Mouse (Mus musculus) kidney, embryonic 16.5 days (tissue): ENCODE data around the gene Pnpla2. TPM values are rescaled to one million over a fixed set of nuclear protein-coding genes. Genes with fewer than 3 reads are reported as not detected.

Experiments used
- ATAC-seq: fragments of 200-750 bp; cut with Nextera tagmentation; 2 replicates; pipeline ENCODE4 v1.8.0; 2017; ENCODE audit warnings: moderate TSS enrichment; ENCODE audit not compliant: low FRiP score, low TSS enrichment
- H3K27ac ChIP-seq: fragments of 300-500 bp; sonication (generic); 2 replicates; pipeline ENCODE4 v1.5.1; 2014; ENCODE audit warnings: low read length
- H3K27me3 ChIP-seq: fragments of 300-500 bp; sonication (generic); 2 replicates; pipeline ENCODE4 v1.6.1; 2014; ENCODE audit warnings: low read length, control low read depth, mixed read lengths; ENCODE audit not compliant: insufficient read depth
- H3K36me3 ChIP-seq: fragments of 300-500 bp; sonication (generic); 2 replicates; pipeline ENCODE4 v1.6.1; 2014; ENCODE audit warnings: low read length, control low read depth, mixed read lengths; ENCODE audit not compliant: insufficient read depth
- H3K4me1 ChIP-seq: fragments of 300-500 bp; sonication (generic); 2 replicates; pipeline ENCODE4 v1.6.1; 2014; ENCODE audit warnings: low read length, control low read depth, mixed read lengths; ENCODE audit not compliant: insufficient read depth
- H3K4me2 ChIP-seq: fragments of 300-500 bp; sonication (generic); replicated peaks from 2 replicates; pipeline ENCODE4 v1.6.1; 2014; ENCODE audit warnings: low read depth, low read length
- H3K4me3 ChIP-seq: fragments of 300-500 bp; sonication (generic); 2 replicates; pipeline ENCODE4 v1.5.1; 2014; ENCODE audit warnings: mild to moderate bottlenecking, low read length
- H3K9ac ChIP-seq: fragments of 300-500 bp; sonication (generic); replicated peaks from 2 replicates; pipeline ENCODE4 v1.6.1; 2014; ENCODE audit warnings: low read length
- H3K9me3 ChIP-seq: fragments of 300-500 bp; sonication (generic); 2 replicates; pipeline ENCODE4 v1.6.1; 2016; ENCODE audit warnings: low read length, control low read depth
- WGBS: fragments of 180-500 bp; shearing (Covaris S2); extraction: QIAGEN DNeasy Blood & Tissue Kit; methylation state at CpG from one replicate; pipeline ENCODE4 v1.1.7; 2014; 5-methylcytosine and 5-hydroxymethylcytosine counted together
- polyA plus RNA-seq: library from polyadenylated mRNA; unstranded; fragments of >200 nt; fragmentation: Nextera tagmentation; extraction: Ambion mirVana; gene quantifications from 2 replicates; pipeline ENCODE4 v1.2.1, GENCODE M21; 2015

The Pnpla2 gene
- polyA plus RNA-seq, 1 experiment from 2014 or later: 51.5 TPM

- Histone ChIP-seq H3K4me2 (peak overlapping the region; percentile 91), H3K27ac (peak overlapping the region; percentile 98), H3K27me3 (no peaks in the 10 kb centered on the region), H3K9ac (peak overlapping the region; percentile 40; the same call in 1 of the 2 replicates), H3K9me3 (no peaks in the 10 kb centered on the region), H3K4me1 (peaks cover 60% of the 10 kb centered on the region), H3K36me3 (no peaks in the 10 kb centered on the region), H3K4me3 (no peak overlapping the region)
- whole genome bisulfite sequencing: 70% methylated on average over 5 of the region's 5 CpGs
- no peak for ATAC-seq
Measured at GRCm38 (mm10) chr7:141478270-141478748, 23.3 kb downstream of the Pnpla2 start.

- peak overlapping the region; percentile 96 for H3K4me2 ChIP-seq
- H3K4me3 ChIP-seq: peak overlapping the region; percentile 61
- 8% methylated on average over 10 of the region's 10 CpGs for whole genome bisulfite sequencing
- H3K27me3 ChIP-seq: no peaks in the 10 kb centered on the region
- no peak overlapping the region for H3K27ac ChIP-seq
- H3K9ac ChIP-seq: 0 out of 2 replicates have a peak overlapping the region, but pooled peaks have one; percentile 40
- ATAC-seq: peak; percentile 20; the same call in 1 of the 2 replicates
- H3K36me3 ChIP-seq: no peaks in the 10 kb centered on the region
- peaks cover 44% of the 10 kb centered on the region for H3K4me1 ChIP-seq
- no peaks in the 10 kb centered on the region for H3K9me3 ChIP-seq
Measured at GRCm38 (mm10) chr7:141480842-141481497, 26.0 kb downstream of the Pnpla2 start.

- peak overlapping the region; percentile 61 for H3K4me3 ChIP-seq
- no peaks in the 10 kb centered on the region for H3K27me3 ChIP-seq
- H3K4me2 ChIP-seq: peak overlapping the region; percentile 96
- H3K4me1 ChIP-seq: peaks cover 38% of the 10 kb centered on the region
- H3K9ac ChIP-seq: peak overlapping the region; percentile 66
- no peak overlapping the region for H3K27ac ChIP-seq
- H3K36me3 ChIP-seq: no peaks in the 10 kb centered on the region
- WGBS: under 1% methylated on average over 77 of the region's 81 CpGs
- H3K9me3 ChIP-seq: no peaks in the 10 kb centered on the region
- peak; percentile 20; the same call in 1 of the 2 replicates for ATAC-seq
Measured at GRCm38 (mm10) chr7:141481498-141482401, 26.8 kb downstream of the Pnpla2 start.

DNA sequence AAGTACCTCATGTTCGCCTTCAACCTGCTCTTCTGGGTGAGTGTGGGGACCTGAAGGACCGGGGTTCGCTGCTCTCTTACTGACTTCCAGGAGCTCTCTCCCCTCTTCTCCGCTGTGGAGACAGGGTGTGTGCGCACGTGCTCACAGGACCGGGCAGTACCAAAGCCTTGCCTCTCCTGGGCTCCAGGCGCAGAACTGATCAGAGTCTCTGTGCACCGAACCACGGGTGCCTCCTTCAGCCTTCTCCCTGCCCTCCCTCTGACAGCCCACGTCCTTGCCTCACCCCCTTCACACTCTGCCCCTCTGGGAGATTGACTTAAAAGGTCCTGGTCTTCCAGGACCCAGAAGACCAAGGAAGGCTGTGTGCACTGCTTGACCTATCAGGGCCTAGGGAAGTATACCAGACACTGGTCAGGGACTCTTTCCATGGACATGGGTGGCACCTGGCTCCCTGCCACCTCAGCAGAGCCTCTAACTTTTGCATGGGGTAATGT is 27.6 kb downstream of the Pnpla2 start:
- ATAC-seq: 0 out of 2 replicates have a peak, but pooled peaks have one; percentile 4
- H3K9ac ChIP-seq: peak overlapping the region; percentile 66

GRCm38 (mm10) chr7:141483114-141483653 is 28.2 kb downstream of the Pnpla2 start:
- Histone ChIP-seq H3K9ac (no peak overlapping the region), H3K36me3 (no peaks in the 10 kb centered on the region), H3K27me3 (no peaks in the 10 kb centered on the region), H3K27ac (no peak overlapping the region), H3K4me1 (peaks cover 24% of the 10 kb centered on the region), H3K4me2 (no peak overlapping the region), H3K4me3 (no peak overlapping the region), H3K9me3 (no peaks in the 10 kb centered on the region)
- no peak for ATAC-seq
- 81% methylated on average over 6 of the region's 6 CpGs for WGBS

More for the DNA sequence above, 27.6 kb downstream of the Pnpla2 start:
- 5% methylated on average over 11 of the region's 11 CpGs for WGBS
- H3K4me1 ChIP-seq: peaks cover 30% of the 10 kb centered on the region
- no peaks in the 10 kb centered on the region for H3K27me3 ChIP-seq
- no peaks in the 10 kb centered on the region for H3K36me3 ChIP-seq
- H3K4me2 ChIP-seq: peak overlapping the region; percentile 96
- no peak overlapping the region for H3K27ac ChIP-seq
- H3K4me3 ChIP-seq: peak overlapping the region; percentile 61
- no peaks in the 10 kb centered on the region for H3K9me3 ChIP-seq

DNA sequence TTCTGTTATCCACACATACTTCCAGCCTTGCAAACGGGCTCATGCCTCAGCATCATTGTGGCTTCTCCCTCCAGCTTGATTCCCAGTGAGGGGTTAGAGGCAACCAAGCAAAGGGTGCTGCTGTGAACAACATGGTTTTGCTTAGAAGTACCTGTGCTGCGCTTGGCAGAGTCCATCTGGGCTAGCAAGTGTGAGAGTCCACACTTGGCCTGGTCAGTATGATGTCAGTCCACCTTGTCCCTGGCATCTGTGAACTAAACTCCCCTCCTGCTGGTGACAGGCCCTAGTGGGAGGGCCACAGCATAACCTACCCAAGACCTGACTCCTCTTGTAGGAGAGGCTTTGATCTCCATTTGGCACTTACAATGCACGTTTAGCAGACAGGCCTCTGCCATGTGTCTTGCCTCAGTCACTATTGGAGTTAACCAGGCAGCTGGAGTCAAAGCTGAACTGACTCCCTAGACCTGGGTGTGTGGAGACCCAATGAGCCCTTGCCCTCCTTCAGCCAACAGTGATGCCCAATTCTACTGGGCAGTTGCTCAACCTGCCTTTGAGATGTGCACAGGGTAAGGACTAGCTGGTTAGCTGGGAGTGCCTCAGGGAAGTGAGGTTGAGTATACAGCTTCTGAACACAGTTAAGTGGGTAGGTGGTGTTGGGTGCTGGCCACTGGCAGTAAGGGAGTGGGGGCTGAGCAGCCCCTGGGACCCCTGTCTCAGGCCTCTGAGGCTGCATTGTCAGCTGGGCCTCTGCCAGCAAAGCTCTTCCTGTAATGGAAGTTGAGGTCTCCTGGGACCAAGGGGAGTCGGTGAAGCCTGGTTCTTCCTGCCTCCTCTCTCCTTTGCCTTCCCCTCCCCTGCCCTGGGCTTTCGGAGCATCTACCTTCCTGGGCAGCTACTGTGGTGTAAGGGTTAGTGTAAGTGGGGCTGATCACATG is 29.5 kb downstream of the Pnpla2 start:
- Histone ChIP-seq H3K9ac (no peak overlapping the region), H3K36me3 (no peaks in the 10 kb centered on the region), H3K27me3 (no peaks in the 10 kb centered on the region), H3K4me1 (peaks cover 20% of the 10 kb centered on the region), H3K4me3 (no peak overlapping the region), H3K27ac (no peak overlapping the region), H3K9me3 (no peaks in the 10 kb centered on the region), H3K4me2 (no peak overlapping the region)
- no peak for ATAC-seq
- 64% methylated on average over 5 of the region's 5 CpGs for WGBS

GRCm38 (mm10) chr7:141485186-141485585 is 30.2 kb downstream of the Pnpla2 start:
- ATAC-seq: no peak
- Histone ChIP-seq H3K27ac (no peak overlapping the region), H3K27me3 (no peaks in the 10 kb centered on the region), H3K9me3 (no peaks in the 10 kb centered on the region), H3K4me1 (peaks cover 20% of the 10 kb centered on the region), H3K9ac (no peak overlapping the region), H3K36me3 (no peaks in the 10 kb centered on the region), H3K4me2 (no peak overlapping the region), H3K4me3 (no peak overlapping the region)
- 76% methylated on average over 2 of the region's 2 CpGs for WGBS

GRCm38 (mm10) chr7:141485606-141486005 is 30.6 kb downstream of the Pnpla2 start:
- ATAC-seq: no peak
- H3K4me3 ChIP-seq: no peak overlapping the region
- no peaks in the 10 kb centered on the region for H3K9me3 ChIP-seq
- no peak overlapping the region for H3K4me2 ChIP-seq
- no peaks in the 10 kb centered on the region for H3K27me3 ChIP-seq
- no peak overlapping the region for H3K27ac ChIP-seq
- H3K9ac ChIP-seq: no peak overlapping the region
- no peaks in the 10 kb centered on the region for H3K36me3 ChIP-seq
- 81% methylated on average over 2 of the region's 2 CpGs for WGBS
- H3K4me1 ChIP-seq: peaks cover 17% of the 10 kb centered on the region

- no peak for ATAC-seq
- 68% methylated on average over 1 of the region's 1 CpGs for WGBS
- no peaks in the 10 kb centered on the region for H3K36me3 ChIP-seq
Measured at GRCm38 (mm10) chr7:141486239-141486638, 31.2 kb downstream of the Pnpla2 start.

More at GRCm38 (mm10) chr7:141486239-141486638, 31.2 kb downstream of the Pnpla2 start:
- H3K9ac ChIP-seq: no peak overlapping the region
- H3K27ac ChIP-seq: no peak overlapping the region
- H3K9me3 ChIP-seq: no peaks in the 10 kb centered on the region
- H3K4me1 ChIP-seq: peaks cover 11% of the 10 kb centered on the region
- no peak overlapping the region for H3K4me3 ChIP-seq
- H3K27me3 ChIP-seq: no peaks in the 10 kb centered on the region
- no peak overlapping the region for H3K4me2 ChIP-seq
